Mouse (Mus musculus) C2C12 (cell line): ENCODE results near the gene Tgfb2. TPM values are rescaled to one million over a fixed set of nuclear protein-coding genes. Genes with fewer than 3 reads are reported as not detected.

Experiments
- H3K27me3 ChIP-seq: one replicate; pipeline ENCODE4 v1.6.1; 2011; ENCODE audit not compliant: control insufficient read depth, insufficient read depth, insufficient read length
- H3K36me3 ChIP-seq: one replicate; pipeline ENCODE4 v1.6.1; 2011; ENCODE audit not compliant: control insufficient read depth, insufficient read depth
- H3K4me3 ChIP-seq: one replicate; pipeline ENCODE4 v1.5.1; 2011; ENCODE audit warnings: mild to moderate bottlenecking, control low read depth; ENCODE audit not compliant: poor library complexity, insufficient read depth, severe bottlenecking
- H3K79me2 ChIP-seq: one replicate; pipeline ENCODE4 v1.6.1; 2011; ENCODE audit not compliant: control insufficient read depth, insufficient read depth
- H3K79me3 ChIP-seq: one replicate; pipeline ENCODE4 v1.6.1; 2011; ENCODE audit warnings: low read depth, control low read depth
- H3ac ChIP-seq: one replicate; pipeline ENCODE3; 2011; ENCODE audit warnings: low read depth; ENCODE audit not compliant: control insufficient read depth, insufficient read length
- CEBPB ChIP-seq: IDR thresholded peaks from one replicate; pipeline ENCODE4 v1.6.1; 2011; ENCODE audit warnings: low read depth, mild to moderate bottlenecking, control low read depth, moderate library complexity
- CTCF ChIP-seq: IDR thresholded peaks from one replicate; pipeline ENCODE4 v1.5.1; 2011; ENCODE audit not compliant: control insufficient read depth, insufficient read depth, insufficient read length
- FOSL1 ChIP-seq: IDR thresholded peaks from one replicate; pipeline ENCODE4 v1.8.0; 2011; ENCODE audit warnings: mild to moderate bottlenecking, low read length; ENCODE audit not compliant: poor library complexity, insufficient read depth, severe bottlenecking
- MAX ChIP-seq: IDR thresholded peaks from one replicate; pipeline ENCODE4 v1.6.1; 2011; ENCODE audit warnings: mild to moderate bottlenecking, control low read depth
- MYOD1 ChIP-seq: IDR thresholded peaks from one replicate; pipeline ENCODE4 v1.6.1; 2011; ENCODE audit warnings: low read depth; ENCODE audit not compliant: control insufficient read depth, insufficient read length
- MYOG ChIP-seq: IDR thresholded peaks from one replicate; pipeline ENCODE4 v1.6.1; 2011; ENCODE audit not compliant: control insufficient read depth, insufficient read length; ENCODE audit errors: extremely low read depth
- USF1 ChIP-seq: IDR thresholded peaks from one replicate; pipeline ENCODE4 v1.6.1; 2011; ENCODE audit warnings: low read depth, mild to moderate bottlenecking, control low read depth, moderate library complexity
- long read RNA-seq, 2 experiments: library from polyadenylated mRNA; unstranded; transcript quantifications; one replicate each; pipeline ENCODE4 v2.0.0; 2019 to 2020
- polyA plus RNA-seq: library from polyadenylated mRNA; unstranded; fragments of >200 nt; fragmentation: generic; extraction: Trizol; gene quantifications from one replicate; pipeline ENCODE4 v1.2.1, GENCODE M21; 2012; ENCODE audit warnings: missing spikeins

Gene Tgfb2
- polyA plus RNA-seq: 1.8 TPM
- long read RNA-seq, experiment 1, full-length matches to known transcripts: 23 of 29 reads
- long read RNA-seq, experiment 1, partial matches to known transcripts: 1 of 29 reads
- long read RNA-seq, experiment 1, other reads (novel, unspliced or antisense): 5 of 29 reads
- long read RNA-seq, experiment 2, full-length matches to known transcripts: 43 of 48 reads
- long read RNA-seq, experiment 2, partial matches to known transcripts: 0 of 48 reads
- long read RNA-seq, experiment 2, other reads (novel, unspliced or antisense): 5 of 48 reads

- Histone ChIP-seq H3K79me3 (no peaks in the 10 kb centered on the region), H3ac (peak within 1 kb of the TSS; percentile 86), H3K4me3 (peak within 1 kb of the TSS; percentile 52), H3K27me3 (no peaks in the 10 kb centered on the region), H3K79me2 (peaks cover 8% of the 10 kb centered on the region), H3K36me3 (no peaks in the 10 kb centered on the region)
- TF ChIP-seq USF1: no peak
- no peak for TF ChIP-seq FOSL1
- TF ChIP-seq CTCF: no peak
- TF ChIP-seq MAX: no peak
- TF ChIP-seq CEBPB: no peak
- TF ChIP-seq MYOD1: no peak
- no peak for TF ChIP-seq MYOG
These were observed at the start of gene Tgfb2 for GRCm38 (mm10) chr1:186705915-186706248. Tgfb2 (minus strand) TSS chr1:186705989.

- peaks cover 16% of the 10 kb centered on the region for H3K36me3 ChIP-seq
- H3K79me3 ChIP-seq: peaks cover 42% of the 10 kb centered on the region
- peak overlapping the region; percentile 77 for H3K4me3 ChIP-seq
- peak overlapping the region; percentile 73 for H3ac ChIP-seq
- TF ChIP-seq CEBPB (no peak), MYOD1 (no peak), MYOG (no peak), USF1 (no peak), MAX (no peak), CTCF (no peak)
- H3K27me3 ChIP-seq: no peaks in the 10 kb centered on the region
- peaks cover 53% of the 10 kb centered on the region for H3K79me2 ChIP-seq
These were observed 44.0 kb upstream of the Tgfb2 start for GRCm38 (mm10) chr1:186749675-186750283.

GRCm38 (mm10) chr1:186748724-186749653 lies 43.2 kb upstream of the Tgfb2 start, which contains the start of gene Rrp15:
Rrp15 (minus strand) TSS chr1:186749358.
- Histone ChIP-seq H3K79me2 (peaks cover 61% of the 10 kb centered on the region), H3K27me3 (no peaks in the 10 kb centered on the region), H3K4me3 (peak within 1 kb of the TSS; percentile 77), H3ac (peak within 1 kb of the TSS; percentile 91), H3K36me3 (peaks cover 21% of the 10 kb centered on the region), H3K79me3 (peaks cover 50% of the 10 kb centered on the region)
- TF ChIP-seq CEBPB: peak; percentile 69
- TF ChIP-seq FOSL1: no peak
- peak; percentile 96 for TF ChIP-seq MAX
- no peak for TF ChIP-seq MYOG
- TF ChIP-seq CTCF: no peak
- TF ChIP-seq MYOD1: peak; percentile 78
- TF ChIP-seq USF1: no peak

- peaks cover 68% of the 10 kb centered on the region for H3K79me2 ChIP-seq
- no peaks in the 10 kb centered on the region for H3K27me3 ChIP-seq
- peaks cover 55% of the 10 kb centered on the region for H3K79me3 ChIP-seq
- no peak overlapping the region for H3ac ChIP-seq
- peaks cover 60% of the 10 kb centered on the region for H3K36me3 ChIP-seq
- no peak overlapping the region for H3K4me3 ChIP-seq
- TF ChIP-seq FOSL1 (no peak), MYOD1 (no peak), CEBPB (no peak), USF1 (no peak), CTCF (no peak), MAX (no peak), MYOG (no peak)
These were observed 34.0 kb upstream of the Tgfb2 start for GRCm38 (mm10) chr1:186739828-186740227.

GRCm38 (mm10) chr1:186735537-186735936 lies 29.7 kb upstream of the Tgfb2 start:
- Histone ChIP-seq H3ac (no peak overlapping the region), H3K79me2 (peaks cover 36% of the 10 kb centered on the region), H3K36me3 (peaks cover 68% of the 10 kb centered on the region), H3K79me3 (peaks cover 19% of the 10 kb centered on the region), H3K4me3 (no peak overlapping the region), H3K27me3 (no peaks in the 10 kb centered on the region)
- TF ChIP-seq MYOD1 (no peak), FOSL1 (no peak), MYOG (no peak), CTCF (no peak), CEBPB (no peak), USF1 (no peak), MAX (no peak)
